ENCODE assay signal across 21 mouse cellular contexts in genomic region chr12:82191686-82192085, GRCm38 (mm10). TPM values are rescaled to one million over a fixed set of nuclear protein-coding genes. Genes with fewer than 3 reads are reported as not detected.
DNase-seq lines count a peak whose midpoint lies in the region; ATAC-seq and TF ChIP-seq lines count a peak whose summit lies in the region.
"Had no signal": no experiment of that assay in that cellular context is flagged by ENCODE, and none has a peak within 500 bp of the region (broad histone marks: within the 10 kb centered on the region; RNA-seq: fewer than 3 reads in every experiment).

No protein-coding gene starts in this region.

- H3K4me3 ChIP-seq in heart, embryonic 10.5 days, result no peak overlapping the region
- no peak overlapping the region for H3K4me3 ChIP-seq in heart, postnatal 0 days (ENCODE audit: low read depth, low read length)
- H3K4me3 ChIP-seq in heart, embryonic 12.5 days, result no peak overlapping the region
- H3K4me3 ChIP-seq in G1E (ENCODE audit: low read depth, low read length), result peak overlapping the region; percentile 55; the same call in 1 of the 2 replicates
- no peak overlapping the region for H3K4me3 ChIP-seq in embryonic facial prominence, embryonic 10.5 days
- H3K4me3 ChIP-seq in liver, embryonic 11.5 days (ENCODE audit: low read depth, low read length), result no peak overlapping the region
- H3K4me3 ChIP-seq: embryonic facial prominence, embryonic 13.5 days; forebrain, embryonic 12.5 days; hindbrain, embryonic 12.5 days had no signal

- no peak for TF ChIP-seq EP300 in heart, postnatal 0 days (IDR thresholded peaks at IDR 0.05; ENCODE audit: low read depth)

- no peak overlapping the region for H3K4me2 ChIP-seq in heart, postnatal 0 days (ENCODE audit: low read depth, low read length)
- no peak overlapping the region for H3K4me2 ChIP-seq in heart, embryonic 12.5 days
- H3K4me2 ChIP-seq in liver, embryonic 11.5 days, result no peak overlapping the region
- H3K4me2 ChIP-seq: embryonic facial prominence, embryonic 13.5 days; forebrain, embryonic 12.5 days; hindbrain, embryonic 12.5 days had no signal

- no peaks in the 10 kb centered on the region for H3K36me3 ChIP-seq in heart, embryonic 10.5 days
- no peaks in the 10 kb centered on the region for H3K36me3 ChIP-seq in heart, postnatal 0 days (replicated peaks; ENCODE audit: control insufficient read depth, insufficient read depth, low read length)
- no peaks in the 10 kb centered on the region for H3K36me3 ChIP-seq in heart, embryonic 12.5 days
- H3K36me3 ChIP-seq in G1E (replicated peaks), result peaks cover 89% of the 10 kb centered on the region
- H3K36me3 ChIP-seq in embryonic facial prominence, embryonic 10.5 days (replicated peaks), result 0 out of 2 replicates have a peak, but pooled peaks cover 5% of the 10 kb centered on the region
- no peaks in the 10 kb centered on the region; the same call in 1 of the 2 replicates for H3K36me3 ChIP-seq in liver, embryonic 11.5 days (ENCODE audit: control insufficient read depth, insufficient read depth, low read length)
- H3K36me3 ChIP-seq: embryonic facial prominence, embryonic 13.5 days; forebrain, embryonic 12.5 days; hindbrain, embryonic 12.5 days had no signal

- TF ChIP-seq CTCF in heart, postnatal 0 days (IDR thresholded peaks at IDR 0.05; ENCODE audit: low read depth), result no peak
- TF ChIP-seq CTCF in G1E (IDR thresholded peaks at IDR 0.05; ENCODE audit: low read depth, low read length), result no peak

- WGBS in heart, embryonic 10.5 days, result 44% methylated on average over 5 of the region's 5 CpGs
- WGBS in heart, postnatal 0 days, result 43% methylated on average over 5 of the region's 5 CpGs
- 38% methylated on average over 5 of the region's 5 CpGs for WGBS in heart, embryonic 12.5 days
- 83% methylated on average over 5 of the region's 5 CpGs for WGBS in embryonic facial prominence, embryonic 10.5 days
- 70% methylated on average over 5 of the region's 5 CpGs for WGBS in liver, embryonic 11.5 days

- H3K9ac ChIP-seq in heart, postnatal 0 days (replicated peaks; ENCODE audit: low read depth, low read length), result no peak overlapping the region
- no peak overlapping the region for H3K9ac ChIP-seq in heart, embryonic 12.5 days
- H3K9ac ChIP-seq in liver, embryonic 11.5 days (ENCODE audit: low read depth, low read length), result no peak overlapping the region
- H3K9ac ChIP-seq: embryonic facial prominence, embryonic 13.5 days; forebrain, embryonic 12.5 days; hindbrain, embryonic 12.5 days had no signal

- H3K4me1 ChIP-seq in heart, embryonic 10.5 days, result peaks cover 92% of the 10 kb centered on the region
- peaks cover 15% of the 10 kb centered on the region for H3K4me1 ChIP-seq in heart, postnatal 0 days (ENCODE audit: control insufficient read depth, insufficient read depth)
- H3K4me1 ChIP-seq in heart, embryonic 12.5 days (replicated peaks), result peaks cover 99% of the 10 kb centered on the region
- H3K4me1 ChIP-seq in G1E (ENCODE audit: insufficient read depth, low read depth, low read length), result peaks cover 95% of the 10 kb centered on the region
- peaks cover 90% of the 10 kb centered on the region for H3K4me1 ChIP-seq in embryonic facial prominence, embryonic 10.5 days
- H3K4me1 ChIP-seq in liver, embryonic 11.5 days (replicated peaks; ENCODE audit: control insufficient read depth, insufficient read depth, low read length), result peaks cover 63% of the 10 kb centered on the region

- H3K27me3 ChIP-seq in heart, embryonic 10.5 days (ENCODE audit: insufficient read depth, poor library complexity, severe bottlenecking), result no peaks in the 10 kb centered on the region
- no peaks in the 10 kb centered on the region for H3K27me3 ChIP-seq in heart, postnatal 0 days (ENCODE audit: control insufficient read depth, insufficient read depth, low read length)
- H3K27me3 ChIP-seq in heart, embryonic 12.5 days (replicated peaks), result no peaks in the 10 kb centered on the region
- no peaks in the 10 kb centered on the region for H3K27me3 ChIP-seq in G1E (ENCODE audit: insufficient read depth, low read length)
- no peaks in the 10 kb centered on the region for H3K27me3 ChIP-seq in embryonic facial prominence, embryonic 10.5 days (replicated peaks; ENCODE audit: low read depth, poor library complexity, severe bottlenecking)
- H3K27me3 ChIP-seq in liver, embryonic 11.5 days (replicated peaks; ENCODE audit: control insufficient read depth, insufficient read depth, low read length), result no peaks in the 10 kb centered on the region
- H3K27me3 ChIP-seq: CH12.LX; embryonic facial prominence, embryonic 13.5 days; forebrain, embryonic 12.5 days; hindbrain, embryonic 12.5 days had no signal

- ATAC-seq in heart, postnatal 0 days (ENCODE audit: insufficient read depth, low read depth), result 0 out of 2 replicates have a peak, but pooled peaks have one; percentile 27
- ATAC-seq in heart, embryonic 12.5 days (ENCODE audit: insufficient number of reproducible peaks, low FRiP score), result no peak
- ATAC-seq in G1E (ENCODE audit: extremely low read depth, insufficient number of reproducible peaks, low FRiP score, poor library complexity, severe bottlenecking), result no peak
- no peak for ATAC-seq in liver, embryonic 11.5 days (replicated peaks; ENCODE audit: low FRiP score)
- ATAC-seq: forebrain, embryonic 16.5 days; hindbrain, embryonic 16.5 days; inflammation-experienced regulatory T-cells, adult 6 months had no signal

- H3K9me3 ChIP-seq in heart, embryonic 10.5 days, result no peaks in the 10 kb centered on the region
- H3K9me3 ChIP-seq in heart, postnatal 0 days (replicated peaks; ENCODE audit: control insufficient read depth, low read length), result no peaks in the 10 kb centered on the region
- H3K9me3 ChIP-seq in heart, embryonic 12.5 days (replicated peaks), result no peaks in the 10 kb centered on the region
- no peaks in the 10 kb centered on the region for H3K9me3 ChIP-seq in G1E (replicated peaks)
- no peaks in the 10 kb centered on the region for H3K9me3 ChIP-seq in embryonic facial prominence, embryonic 10.5 days
- H3K9me3 ChIP-seq in liver, embryonic 11.5 days (ENCODE audit: control insufficient read depth, low read length), result no peaks in the 10 kb centered on the region
- H3K9me3 ChIP-seq: embryonic facial prominence, embryonic 13.5 days; forebrain, embryonic 12.5 days; hindbrain, embryonic 12.5 days had no signal

- peak; percentile 67 for DNase-seq in heart, embryonic 10.5 days (ENCODE audit: low spot score)
- DNase-seq in heart, adult 9 months (ENCODE audit: low spot score in 2 of 2), result no peak
- DNase-seq in heart, postnatal 0 days (ENCODE audit: low spot score), result no peak
- DNase-seq in G1E (ENCODE audit: low spot score), result no peak
- DNase-seq in embryonic facial prominence, embryonic 10.5 days (ENCODE audit: low spot score), result peak; percentile 5
- DNase-seq in liver, embryonic 11.5 days (ENCODE audit: low spot score), result no peak
- DNase-seq: adrenal gland, adult 2 months; adrenal gland, postnatal 36 days; cerebellum, adult 11-12 months; cerebellum, adult 9-10 months; cerebellum, postnatal 25 days; gastrocnemius, postnatal 10 days; heart, postnatal 36 days had no signal

- H3K27ac ChIP-seq in heart, embryonic 10.5 days, result no peak overlapping the region
- H3K27ac ChIP-seq in heart, postnatal 0 days (ENCODE audit: low read depth), result no peak overlapping the region
- no peak overlapping the region for H3K27ac ChIP-seq in heart, embryonic 12.5 days (ENCODE audit: poor library complexity, severe bottlenecking)
- no peak overlapping the region for H3K27ac ChIP-seq in embryonic facial prominence, embryonic 10.5 days (replicated peaks)
- no peak overlapping the region for H3K27ac ChIP-seq in liver, embryonic 11.5 days (ENCODE audit: low read depth, low read length)
- H3K27ac ChIP-seq: embryonic facial prominence, embryonic 13.5 days; forebrain, embryonic 12.5 days; hindbrain, embryonic 12.5 days had no signal

RNA-seq across cellular contexts. Expression of gene Sipa1l1, which starts 22.6 kb away (rescaled TPM):
- polyA plus RNA-seq in heart, embryonic 10.5 days (2016; fragmentation: Nextera tagmentation; extraction: Ambion mirVana), result 35.2 and 37.0 TPM in 2 replicates
- total RNA-seq in heart, postnatal 0 days (2014; rRNA removed; ENCODE audit: low replicate concordance), result 17.1 and 18.4 TPM in 2 replicates
- 6.6 and 7.0 TPM in 2 replicates for polyA plus RNA-seq in heart, postnatal 0 days (2015; fragmentation: Nextera tagmentation; extraction: Ambion mirVana)
- polyA plus RNA-seq in heart, embryonic 12.5 days (2016; fragmentation: Nextera tagmentation; extraction: Ambion mirVana), result 35.5 and 43.0 TPM in 2 replicates
- total RNA-seq in G1E (2014; fragmentation: Nextera tagmentation), result 330 and 365 TPM in 2 replicates
- total RNA-seq in G1E (2017), result 145 and 161 TPM in 2 replicates
- 107 and 141 TPM in 2 replicates for polyA plus RNA-seq in G1E (2012)
- 34.0 and 36.5 TPM in 2 replicates for polyA plus RNA-seq in embryonic facial prominence, embryonic 10.5 days (2016; fragmentation: Nextera tagmentation; extraction: Ambion mirVana)
- 21.0 and 21.1 TPM in 2 replicates for polyA plus RNA-seq in liver, embryonic 11.5 days (2014; fragmentation: Nextera tagmentation; extraction: Ambion mirVana)

Comparison
In these comparisons a context has a peak if more than half of its experiments do, and no peak if none do; other contexts are left out.
1. DNase-seq: peak in heart, embryonic 10.5 days (single experiment) and embryonic facial prominence, embryonic 10.5 days (single experiment); none in heart, adult 9 months (0 of 2), heart, postnatal 0 days (single experiment), G1E (single experiment) and liver, embryonic 11.5 days (single experiment).